Mouse (Mus musculus) macrophage (primary cell): ENCODE results near the gene Ccdc12. TPM values are rescaled to one million over a fixed set of nuclear protein-coding genes. Genes with fewer than 3 reads are reported as not detected.

Source experiments
- H3K27ac ChIP-seq: fragments of 350-480 bp; formaldehyde crosslinking; 2 replicates; pipeline ENCODE4 v1.9.0; 2021
- H3K36me3 ChIP-seq: fragments of 350-480 bp; formaldehyde crosslinking; 2 replicates; pipeline ENCODE4 v1.9.0; 2021; ENCODE audit errors: inconsistent target
- H3K4me3 ChIP-seq: fragments of 350-480 bp; formaldehyde crosslinking; 2 replicates; pipeline ENCODE4 v1.9.0; 2021; ENCODE audit errors: inconsistent target
- H3K79me2 ChIP-seq: fragments of 350-480 bp; formaldehyde crosslinking; 2 replicates; pipeline ENCODE4 v1.9.0; 2021; ENCODE audit errors: inconsistent target
- WGBS: methylation state at CpG from one replicate; pipeline ENCODE4 v1.1.7; 2026; ENCODE audit warnings: inconsistent platforms; ENCODE audit not compliant: missing documents; 5-methylcytosine and 5-hydroxymethylcytosine counted together
- polyA plus RNA-seq: library from polyadenylated mRNA; stranded (reverse); fragments of 250-400 nt; gene quantifications from 3 replicates; pipeline ENCODE4 v1.2.4, GENCODE M21; 2018; ENCODE audit warnings: inconsistent platforms

Gene Ccdc12
- polyA plus RNA-seq, 1 experiment from 2014 or later: 80.9 TPM

DNA sequence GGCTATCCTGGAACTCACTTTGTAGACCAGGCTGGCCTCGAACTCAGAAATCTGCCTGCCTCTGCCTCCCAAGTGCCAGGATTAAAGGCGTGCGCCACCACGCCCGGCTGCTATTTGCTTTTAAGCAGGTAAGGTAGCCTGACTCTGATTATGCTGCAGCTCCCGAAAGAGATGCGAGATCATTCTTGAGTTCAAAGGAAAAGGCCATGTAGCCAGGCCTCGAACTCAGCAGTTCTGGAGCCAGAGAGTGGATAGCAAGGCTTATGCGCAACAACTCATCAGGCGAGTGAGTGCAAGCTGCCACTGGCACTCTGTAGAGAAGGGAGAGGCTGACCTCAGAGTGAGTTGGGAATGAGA lies 674 bp upstream of the Ccdc12 start:
- peaks cover 58% of the 10 kb centered on the region for H3K79me2 ChIP-seq
- no peaks in the 10 kb centered on the region for H3K36me3 ChIP-seq
- H3K4me3 ChIP-seq: peak overlapping the region; percentile 63
- 94% methylated on average over 9 of the region's 10 CpGs for WGBS
- H3K27ac ChIP-seq: peak overlapping the region; percentile 79

DNA sequence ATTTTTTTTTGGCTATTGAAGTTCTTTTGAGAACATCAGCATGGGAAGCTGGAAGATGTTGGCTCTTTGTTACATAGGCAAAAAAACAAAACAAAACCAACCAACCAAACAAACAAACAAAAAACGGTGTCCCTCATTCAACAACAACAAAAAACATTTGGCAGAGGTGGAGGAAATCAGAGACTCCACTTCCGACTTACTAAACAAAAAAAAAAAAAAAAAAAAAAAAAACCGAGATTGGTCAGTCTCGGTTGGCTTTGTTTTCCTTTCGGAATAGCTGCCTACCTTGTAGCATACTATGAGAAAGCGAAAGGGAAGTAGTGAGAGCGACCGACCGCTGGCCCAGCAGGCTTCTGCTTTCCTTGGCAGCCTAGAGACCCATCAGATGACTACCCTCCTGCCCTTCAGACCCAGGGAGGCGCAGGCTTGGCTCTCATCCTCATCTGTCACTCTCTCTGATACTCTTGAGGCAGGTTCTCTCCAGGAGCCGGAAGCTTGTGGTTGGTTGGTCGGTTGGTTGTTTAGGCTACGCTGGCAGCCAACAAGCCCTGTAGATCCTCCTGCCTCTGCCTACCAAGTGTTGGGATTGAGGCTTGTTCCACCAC lies 1.3 kb downstream of the Ccdc12 start:
- H3K36me3 ChIP-seq: no peaks in the 10 kb centered on the region
- under 1% methylated on average over 8 of the region's 13 CpGs for WGBS
- peak overlapping the region; percentile 79 for H3K27ac ChIP-seq
- peaks cover 58% of the 10 kb centered on the region for H3K79me2 ChIP-seq
- peak overlapping the region; percentile 63 for H3K4me3 ChIP-seq

DNA sequence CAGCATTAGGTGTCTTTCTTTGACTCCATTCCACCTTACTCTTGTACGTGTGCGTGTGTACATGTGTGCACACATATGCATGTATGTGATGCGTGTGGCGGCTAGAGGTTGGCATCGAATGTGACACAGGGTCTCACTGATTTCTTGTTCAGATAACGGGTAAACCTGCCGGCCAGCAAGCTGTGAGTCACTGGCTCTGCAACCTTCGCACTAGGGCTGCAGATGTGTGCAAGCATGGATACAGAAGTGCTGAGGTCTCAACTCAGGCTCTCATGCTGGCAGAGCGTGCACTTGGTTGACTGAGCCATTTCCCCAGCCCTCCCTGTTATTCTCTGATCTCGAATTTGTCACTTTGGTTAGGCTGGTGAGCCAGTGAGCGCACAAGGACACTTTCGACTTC lies 3.2 kb downstream of the Ccdc12 start:
- no peak overlapping the region for H3K4me3 ChIP-seq
- H3K36me3 ChIP-seq: no peaks in the 10 kb centered on the region
- 90% methylated on average over 12 of the region's 12 CpGs for WGBS
- H3K79me2 ChIP-seq: peaks cover 69% of the 10 kb centered on the region
- H3K27ac ChIP-seq: peak overlapping the region; percentile 13; the same call in 1 of the 2 replicates

DNA sequence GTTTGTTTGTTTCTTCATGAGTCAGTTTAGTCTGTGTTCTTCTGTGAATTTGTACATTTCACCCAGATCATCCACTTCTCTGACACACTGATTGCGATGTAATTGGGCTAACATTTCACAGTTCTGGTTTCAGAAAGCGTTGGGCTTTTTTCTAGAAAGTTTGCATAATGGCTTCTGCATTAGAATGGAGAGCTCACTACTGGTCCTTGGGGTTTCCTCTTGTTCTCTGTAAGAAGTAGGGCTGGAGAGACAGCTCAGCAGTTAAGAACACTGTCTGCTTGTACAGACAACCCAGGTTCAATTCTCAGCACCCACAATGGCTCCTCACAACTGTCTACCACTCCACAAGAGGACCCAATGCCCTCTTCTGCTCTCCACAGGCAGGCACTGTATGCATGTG lies 3.9 kb downstream of the Ccdc12 start:
- no peaks in the 10 kb centered on the region for H3K36me3 ChIP-seq
- H3K27ac ChIP-seq: peak overlapping the region; percentile 13; the same call in 1 of the 2 replicates
- peaks cover 75% of the 10 kb centered on the region for H3K79me2 ChIP-seq
- no peak overlapping the region for H3K4me3 ChIP-seq
- WGBS: 74% methylated on average over 2 of the region's 2 CpGs

DNA sequence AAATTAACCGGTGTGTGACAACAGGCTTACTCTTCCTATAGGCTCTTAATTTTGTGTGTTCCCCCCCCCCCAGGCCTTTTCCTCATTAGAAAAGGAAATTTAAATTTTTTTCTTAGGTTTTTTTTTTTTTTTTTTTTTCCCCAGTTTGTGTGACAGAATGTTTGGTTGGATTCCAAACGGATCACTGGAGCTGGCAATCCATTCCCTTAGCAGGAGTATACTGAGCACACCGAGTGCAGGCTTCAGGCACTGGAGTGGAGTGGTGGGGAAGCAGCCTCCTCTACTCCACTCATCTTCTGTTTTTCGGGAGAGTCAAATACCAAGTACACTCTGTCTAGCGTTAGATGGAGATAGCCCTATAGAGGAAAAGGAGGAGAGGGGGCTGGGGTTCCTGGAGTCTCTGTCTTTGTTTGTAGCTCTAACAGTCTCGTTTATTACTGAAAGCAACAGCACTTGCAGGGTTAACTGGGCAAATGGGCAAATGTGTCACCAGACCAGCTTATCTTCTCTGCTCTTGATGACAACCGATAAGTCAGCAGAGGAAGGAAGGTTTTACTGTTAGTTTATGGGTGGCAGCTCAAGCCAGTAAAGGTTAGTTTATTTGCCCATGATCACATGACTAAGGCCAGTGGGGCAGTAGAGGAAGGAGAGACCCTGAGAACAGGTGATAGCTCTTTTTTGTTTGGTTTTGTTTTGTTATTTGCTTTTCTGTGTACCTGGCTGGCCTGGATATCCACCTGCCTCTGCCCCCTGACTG lies 4.7 kb downstream of the Ccdc12 start:
- H3K27ac ChIP-seq: peak overlapping the region; percentile 58
- no peaks in the 10 kb centered on the region for H3K36me3 ChIP-seq
- 84% methylated on average over 7 of the region's 7 CpGs for WGBS
- H3K4me3 ChIP-seq: no peak overlapping the region
- H3K79me2 ChIP-seq: peaks cover 84% of the 10 kb centered on the region

DNA sequence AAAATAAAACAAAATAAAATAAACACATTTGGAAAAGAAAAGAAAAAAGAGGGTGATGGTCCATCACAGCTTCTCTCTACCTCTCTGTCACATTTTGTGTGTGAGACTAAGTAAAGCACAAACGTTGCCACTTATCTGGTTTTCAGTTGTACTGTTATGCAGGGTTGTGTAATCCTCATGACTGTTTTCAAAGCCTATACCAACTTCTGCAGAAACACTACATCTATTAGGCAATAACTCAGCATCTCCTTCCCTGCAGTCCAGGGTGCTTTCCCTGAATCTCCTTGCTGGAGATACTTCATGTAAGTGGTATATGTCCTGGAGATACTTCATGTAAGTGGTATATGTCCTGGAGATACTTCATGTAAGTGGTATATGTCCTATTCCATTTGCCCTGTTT lies 6.5 kb downstream of the Ccdc12 start:
- Histone ChIP-seq H3K79me2 (peaks cover 100% of the 10 kb centered on the region), H3K36me3 (no peaks in the 10 kb centered on the region), H3K4me3 (no peak overlapping the region), H3K27ac (peak overlapping the region; percentile 58)
- WGBS: 0% methylated on average over 1 of the region's 1 CpGs

DNA sequence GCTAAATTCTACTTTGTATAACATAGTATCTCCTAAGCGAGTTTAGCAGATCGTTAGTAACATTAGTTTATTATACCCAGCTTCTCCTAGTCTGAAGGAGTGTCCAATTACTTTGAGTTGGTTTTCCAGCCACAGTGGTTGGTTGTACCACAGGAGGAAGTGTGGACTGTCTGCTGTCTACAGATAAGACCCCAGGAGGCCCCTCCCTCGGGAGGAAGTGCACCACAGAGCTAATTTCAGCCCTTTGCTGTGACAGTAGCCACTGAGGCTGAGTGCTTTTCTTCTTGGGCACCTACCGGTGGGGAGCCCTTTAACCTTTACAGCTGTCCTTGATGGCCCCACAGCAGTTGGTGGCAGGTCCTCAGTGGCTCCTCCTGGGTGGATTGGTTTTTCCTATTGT lies 9.6 kb downstream of the Ccdc12 start:
- H3K27ac ChIP-seq: peak overlapping the region; percentile 73
- 12% methylated on average over 4 of the region's 4 CpGs for WGBS
- H3K79me2 ChIP-seq: peaks cover 100% of the 10 kb centered on the region
- H3K4me3 ChIP-seq: no peak overlapping the region
- H3K36me3 ChIP-seq: no peaks in the 10 kb centered on the region

DNA sequence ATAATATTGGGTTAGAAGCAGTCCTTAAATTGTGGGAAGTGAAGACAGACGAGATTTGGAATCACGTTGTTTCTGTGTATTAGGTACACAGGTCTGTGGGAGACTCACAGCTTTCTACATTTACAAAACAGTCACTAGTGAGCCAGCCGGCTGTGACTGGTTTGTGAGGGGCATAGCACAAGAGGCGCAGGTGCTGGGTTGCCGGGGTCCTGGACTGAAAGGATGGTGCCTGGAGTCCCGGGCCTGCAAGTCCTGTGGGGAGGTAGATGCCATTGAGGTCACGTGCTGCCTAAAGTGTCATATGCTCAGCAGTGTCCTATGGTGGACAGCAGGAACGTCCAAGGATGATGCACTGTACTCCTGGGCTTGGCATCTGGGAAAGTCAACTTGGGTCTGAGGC lies 10.1 kb downstream of the Ccdc12 start:
- H3K27ac ChIP-seq: peak overlapping the region; percentile 73
- H3K4me3 ChIP-seq: no peak overlapping the region
- peaks cover 100% of the 10 kb centered on the region for H3K79me2 ChIP-seq
- no peaks in the 10 kb centered on the region for H3K36me3 ChIP-seq
- 24% methylated on average over 8 of the region's 8 CpGs for WGBS

- Histone ChIP-seq H3K36me3 (no peaks in the 10 kb centered on the region), H3K27ac (peak overlapping the region; percentile 73)
- WGBS: 14% methylated on average over 4 of the region's 4 CpGs
Measured at GRCm38 (mm10) chr9:110667219-110667836, 11.0 kb downstream of the Ccdc12 start.

GRCm38 (mm10) chr9:110668601-110669293 lies 12.4 kb downstream of the Ccdc12 start:
- no peak overlapping the region for H3K27ac ChIP-seq

More at GRCm38 (mm10) chr9:110667219-110667836, 11.0 kb downstream of the Ccdc12 start:
- H3K79me2 ChIP-seq: peaks cover 100% of the 10 kb centered on the region
- no peak overlapping the region for H3K4me3 ChIP-seq

DNA sequence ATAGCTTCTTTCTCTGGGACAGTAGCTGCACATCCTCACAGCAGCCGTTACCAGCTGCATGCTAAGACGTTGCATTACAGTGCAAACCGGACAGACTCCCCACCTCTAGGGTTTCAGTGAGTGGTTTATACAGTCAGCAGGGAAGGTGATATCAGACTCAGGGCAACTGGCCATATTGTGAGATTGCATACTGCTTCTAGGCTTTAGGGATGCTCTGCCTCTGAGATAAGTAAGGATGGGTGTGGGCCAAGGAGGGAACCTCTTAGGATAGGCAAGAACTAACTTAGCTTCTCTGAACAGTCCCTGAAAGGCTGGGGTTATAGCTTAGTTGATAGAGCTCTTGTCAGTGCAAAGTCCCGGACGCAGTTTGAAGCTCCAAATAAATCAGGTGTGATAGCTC lies 13.5 kb downstream of the Ccdc12 start:
- Histone ChIP-seq H3K36me3 (no peaks in the 10 kb centered on the region), H3K27ac (no peak overlapping the region), H3K79me2 (peaks cover 100% of the 10 kb centered on the region), H3K4me3 (no peak overlapping the region)
- WGBS: 88% methylated on average over 5 of the region's 5 CpGs

More at GRCm38 (mm10) chr9:110668601-110669293, 12.4 kb downstream of the Ccdc12 start:
- peaks cover 100% of the 10 kb centered on the region for H3K79me2 ChIP-seq
- no peak overlapping the region for H3K4me3 ChIP-seq
- 84% methylated on average over 6 of the region's 6 CpGs for WGBS
- no peaks in the 10 kb centered on the region for H3K36me3 ChIP-seq

DNA sequence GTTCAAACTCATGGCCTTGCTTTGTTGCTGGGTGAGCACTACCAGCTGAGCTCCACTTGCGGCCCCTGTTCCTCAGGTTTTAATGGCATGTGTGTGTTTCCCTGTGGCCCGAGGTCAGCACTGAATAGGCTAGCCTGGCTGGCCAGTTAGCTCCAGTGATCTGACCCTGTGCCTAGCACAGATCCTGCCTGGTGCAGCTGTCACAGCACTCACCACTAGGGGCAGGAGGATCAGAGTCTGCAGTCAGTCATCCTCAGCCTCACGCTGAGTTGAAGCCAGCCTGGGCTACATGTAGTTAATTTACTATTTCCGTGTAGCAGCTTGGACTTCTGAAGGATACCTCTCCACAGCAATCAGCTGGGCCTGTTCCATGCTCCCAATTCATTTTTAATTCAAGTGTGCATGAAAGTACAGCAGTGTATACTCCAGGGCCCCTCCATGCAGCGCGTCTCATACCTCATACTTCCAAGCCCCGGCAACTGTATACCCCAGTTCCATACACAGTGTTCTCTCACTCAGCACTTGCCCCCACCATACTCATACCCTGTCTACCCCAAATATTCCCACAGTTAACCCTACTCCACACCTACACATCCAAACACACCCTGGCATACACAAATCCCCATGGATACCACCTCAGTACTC lies 16.3 kb downstream of the Ccdc12 start:
- 72% methylated on average over 7 of the region's 7 CpGs for WGBS
- H3K27ac ChIP-seq: no peak overlapping the region
- H3K79me2 ChIP-seq: peaks cover 83% of the 10 kb centered on the region
- no peaks in the 10 kb centered on the region for H3K36me3 ChIP-seq
- H3K4me3 ChIP-seq: no peak overlapping the region

DNA sequence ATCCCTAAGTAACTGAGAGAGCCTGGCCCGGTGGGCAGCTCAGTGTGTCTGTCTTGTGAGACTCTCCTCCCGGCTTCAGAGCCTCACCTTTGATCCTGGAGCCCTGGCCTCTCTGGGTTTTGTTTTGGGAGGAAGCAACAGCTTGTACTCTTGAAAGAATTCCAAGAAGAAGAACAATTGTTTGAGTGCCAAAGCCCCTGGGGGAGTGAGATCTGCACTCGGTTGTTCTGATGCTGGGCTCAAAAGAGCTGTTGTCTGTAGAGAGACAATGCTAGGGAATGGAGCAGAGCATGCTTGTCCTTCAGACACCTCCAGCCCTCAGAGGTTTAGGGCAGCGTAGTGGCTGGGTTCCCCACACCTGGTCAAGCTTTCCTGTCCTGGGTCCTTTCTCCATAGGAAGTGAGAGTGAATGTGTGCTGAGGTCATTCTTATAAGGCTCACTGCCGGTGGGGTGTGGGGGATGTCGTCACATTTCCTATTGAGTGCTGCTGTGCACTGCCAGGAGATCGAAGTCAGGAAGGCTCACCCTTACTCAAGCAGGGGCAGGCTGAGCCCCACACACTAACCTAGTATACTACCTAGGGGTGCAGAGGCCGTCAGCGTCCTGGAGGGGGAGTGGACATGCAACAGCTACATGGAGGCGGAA lies 16.9 kb downstream of the Ccdc12 start:
- no peaks in the 10 kb centered on the region for H3K36me3 ChIP-seq
- WGBS: 38% methylated on average over 9 of the region's 10 CpGs
- H3K27ac ChIP-seq: no peak overlapping the region

DNA sequence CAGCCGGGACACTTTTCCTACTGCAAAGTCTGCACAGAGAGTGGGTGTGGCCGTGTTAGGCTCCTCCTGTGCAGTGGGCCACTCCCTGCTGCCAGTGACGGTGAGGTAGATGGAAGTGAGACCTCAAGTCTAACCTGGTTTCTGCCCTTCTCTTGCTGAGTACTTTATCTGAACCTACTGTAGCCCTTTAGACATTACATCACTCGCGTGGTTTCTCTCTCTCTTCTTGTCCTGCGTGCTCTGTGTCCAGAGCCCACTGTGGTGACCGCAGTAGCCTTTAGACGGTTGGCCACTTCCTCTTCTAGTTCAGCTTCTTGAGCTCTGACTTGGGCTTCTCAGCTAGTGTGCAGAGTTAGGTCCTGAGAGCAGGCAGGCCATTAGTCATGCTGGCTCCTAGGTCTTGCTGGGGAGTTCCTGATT lies 20.2 kb downstream of the Ccdc12 start:
- H3K27ac ChIP-seq: peak overlapping the region; percentile 78
- WGBS: 1% methylated on average over 8 of the region's 8 CpGs
- H3K79me2 ChIP-seq: peaks cover 69% of the 10 kb centered on the region
- no peaks in the 10 kb centered on the region for H3K36me3 ChIP-seq
- no peak overlapping the region for H3K4me3 ChIP-seq

More for the DNA sequence above, 16.9 kb downstream of the Ccdc12 start:
- Histone ChIP-seq H3K79me2 (peaks cover 79% of the 10 kb centered on the region), H3K4me3 (no peak overlapping the region)
